In the genomic region with DNA sequence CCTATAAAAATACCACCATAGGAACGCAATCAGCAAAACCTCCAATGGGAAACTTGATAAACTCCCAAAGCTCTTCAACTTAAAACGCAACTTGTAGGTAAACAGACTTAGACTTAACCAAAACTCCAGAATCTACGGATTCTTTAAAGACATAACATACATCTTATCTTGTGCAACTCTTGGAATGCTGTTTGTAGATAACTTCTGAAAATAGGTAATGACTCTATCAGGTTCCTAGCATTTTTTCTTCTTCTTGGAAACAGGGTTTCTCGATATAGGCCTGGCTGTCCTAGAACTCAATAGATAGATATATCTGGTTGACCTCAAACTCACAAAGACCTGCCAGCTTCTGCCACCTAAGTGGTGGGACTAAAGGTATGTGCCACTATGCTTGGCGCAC, we compare ENCODE assay signal across 34 mouse cellular contexts. TPM values are rescaled to one million over a fixed set of nuclear protein-coding genes. Genes with fewer than 3 reads are reported as not detected.
"Had no signal": no experiment of that assay in that cellular context is flagged by ENCODE, and none has a peak within 500 bp of the region (broad histone marks: within the 10 kb centered on the region; RNA-seq: fewer than 3 reads in every experiment).

No protein-coding gene starts in this region.

- H3K4me1 ChIP-seq: limb, embryonic 10.5 days; limb, embryonic 12.5 days; limb, embryonic 13.5 days; limb, embryonic 15.5 days; liver, embryonic 12.5 days; liver, embryonic 13.5 days; liver, embryonic 15.5 days; lung, embryonic 15.5 days; megakaryocyte, embryonic 14.5 days; midbrain, embryonic 10.5 days; midbrain, embryonic 12.5 days; midbrain, embryonic 13.5 days; midbrain, embryonic 15.5 days; neural tube, embryonic 12.5 days had no signal

- ATAC-seq: liver, embryonic 12.5 days; liver, postnatal 0 days; lung, postnatal 0 days; midbrain, embryonic 13.5 days; midbrain, embryonic 15.5 days; midbrain, embryonic 16.5 days had no signal

- H3K4me3 ChIP-seq: limb, embryonic 10.5 days; limb, embryonic 12.5 days; limb, embryonic 13.5 days; limb, embryonic 15.5 days; liver, embryonic 12.5 days; liver, embryonic 13.5 days; liver, embryonic 15.5 days; lung, embryonic 15.5 days; megakaryocyte, embryonic 14.5 days; midbrain, embryonic 10.5 days; midbrain, embryonic 12.5 days; midbrain, embryonic 13.5 days; midbrain, embryonic 15.5 days; myocyte; neural tube, embryonic 12.5 days had no signal

- H3K9me3 ChIP-seq: limb, embryonic 10.5 days; limb, embryonic 12.5 days; limb, embryonic 13.5 days; limb, embryonic 15.5 days; liver, embryonic 12.5 days; liver, embryonic 13.5 days; liver, embryonic 15.5 days; lung, embryonic 15.5 days; megakaryocyte, embryonic 14.5 days; midbrain, embryonic 10.5 days; midbrain, embryonic 12.5 days; midbrain, embryonic 13.5 days; midbrain, embryonic 15.5 days; neural tube, embryonic 12.5 days had no signal

- H3K27me3 ChIP-seq: limb, embryonic 12.5 days; limb, embryonic 13.5 days; limb, embryonic 15.5 days; liver, embryonic 12.5 days; liver, embryonic 13.5 days; liver, embryonic 15.5 days; lung, embryonic 15.5 days; megakaryocyte, embryonic 14.5 days; midbrain, embryonic 12.5 days; midbrain, embryonic 13.5 days; midbrain, embryonic 15.5 days; neural tube, embryonic 12.5 days had no signal

- DNase-seq: left cerebral cortex, postnatal 4 days; liver; liver, embryonic 13.5 days; liver, postnatal 0 days; lung, adult 18-20 months; lung, adult 2 months; lung, embryonic 14.5 days; lung, postnatal 10 days; lung, postnatal 14 days; lung, postnatal 36 days; lung, postnatal 4 days; midbrain, embryonic 14.5 days had no signal

RNA-seq across cellular contexts. Expression of a gene that starts 28.0 kb away (rescaled TPM):
- total RNA-seq: liver, adult 2 months; megakaryocyte progenitor cell, adult 5-6 weeks; megakaryocyte, adult 5-6 weeks; megakaryocyte-erythroid progenitor cell, adult 5-6 weeks; monocyte, adult 5-6 weeks had no signal
- polyA plus RNA-seq: liver, adult 2 months; macrophage had no signal
